Mouse (Mus musculus) stomach, embryonic 14.5 days (tissue): ENCODE results near the gene Hk2. TPM values are rescaled to one million over a fixed set of nuclear protein-coding genes. Genes with fewer than 3 reads are reported as not detected.

Source experiments
- ATAC-seq: fragments of 200-750 bp; cut with Nextera tagmentation; 2 replicates; pipeline ENCODE4 v1.8.0; 2017; ENCODE audit warnings: low read depth, moderate TSS enrichment; ENCODE audit not compliant: insufficient number of reproducible peaks, insufficient read depth, low FRiP score
- H3K27ac ChIP-seq: fragments of 300-500 bp; sonication (generic); 2 replicates; pipeline ENCODE4 v1.5.1; 2014; ENCODE audit warnings: mild to moderate bottlenecking, low read length, moderate library complexity, mixed read lengths
- H3K27me3 ChIP-seq: fragments of 300-500 bp; sonication (generic); 2 replicates; pipeline ENCODE4 v1.6.1; 2014; ENCODE audit warnings: low read length, control low read depth, mixed read lengths; ENCODE audit not compliant: control insufficient read depth, insufficient read depth
- H3K36me3 ChIP-seq: fragments of 300-500 bp; sonication (generic); 2 replicates; pipeline ENCODE4 v1.6.1; 2014; ENCODE audit warnings: mild to moderate bottlenecking, control low read depth, low read length, moderate library complexity, mixed read lengths; ENCODE audit not compliant: control insufficient read depth, insufficient read depth
- H3K4me1 ChIP-seq: fragments of 300-500 bp; sonication (generic); 2 replicates; pipeline ENCODE4 v1.6.1; 2014; ENCODE audit warnings: low read length, control low read depth, mixed read lengths; ENCODE audit not compliant: control insufficient read depth, insufficient read depth
- H3K4me2 ChIP-seq: fragments of 300-500 bp; sonication (generic); replicated peaks from 2 replicates; pipeline ENCODE4 v1.6.1; 2014; ENCODE audit warnings: low read depth, low read length, control low read depth
- H3K4me3 ChIP-seq: fragments of 300-500 bp; sonication (generic); 2 replicates; pipeline ENCODE4 v1.5.1; 2014; ENCODE audit warnings: low read depth, low read length, control low read depth
- H3K9ac ChIP-seq: fragments of 300-500 bp; sonication (generic); replicated peaks from 2 replicates; pipeline ENCODE4 v1.6.1; 2014; ENCODE audit warnings: low read depth, mild to moderate bottlenecking, control low read depth, low read length, moderate library complexity, mixed read lengths
- H3K9me3 ChIP-seq: fragments of 300-500 bp; sonication (generic); 2 replicates; pipeline ENCODE4 v1.6.1; 2016; ENCODE audit warnings: low read depth, low read length, control low read depth; ENCODE audit not compliant: control insufficient read depth
- WGBS: fragments of 180-500 bp; shearing (Covaris S2); extraction: QIAGEN DNeasy Blood & Tissue Kit; methylation state at CpG from one replicate; pipeline ENCODE4 v1.1.7; 2014; 5-methylcytosine and 5-hydroxymethylcytosine counted together
- polyA plus RNA-seq: library from polyadenylated mRNA; unstranded; fragments of >200 nt; fragmentation: Nextera tagmentation; extraction: Ambion mirVana; gene quantifications from 2 replicates; pipeline ENCODE4 v1.2.1, GENCODE M21; 2014

Hk2 gene
- polyA plus RNA-seq, 1 experiment from 2014 or later: 38.1 TPM

- Histone ChIP-seq H3K9ac (no peak overlapping the region), H3K4me3 (no peak overlapping the region)
These were observed 1.1 kb upstream of the Hk2 start for GRCm38 (mm10) chr6:82775386-82775785.

GRCm38 (mm10) chr6:82773261-82774131 lies 758 bp downstream of the Hk2 start:
- Histone ChIP-seq H3K4me3 (peak overlapping the region; percentile 60), H3K4me2 (peak overlapping the region; percentile 93), H3K27ac (peak overlapping the region; percentile 86), H3K27me3 (0 out of 2 replicates have a peak, but pooled peaks cover 3% of the 10 kb centered on the region), H3K9me3 (no peaks in the 10 kb centered on the region), H3K4me1 (peaks cover 2% of the 10 kb centered on the region; the same call in 1 of the 2 replicates), H3K36me3 (no peaks in the 10 kb centered on the region), H3K9ac (peak overlapping the region; percentile 59)
- WGBS: under 1% methylated on average over 67 of the region's 68 CpGs
- peak; percentile 59 for ATAC-seq

More at GRCm38 (mm10) chr6:82775386-82775785, 1.1 kb upstream of the Hk2 start:
- Histone ChIP-seq H3K36me3 (no peaks in the 10 kb centered on the region), H3K27ac (no peak overlapping the region), H3K27me3 (0 out of 2 replicates have a peak, but pooled peaks cover 3% of the 10 kb centered on the region), H3K9me3 (no peaks in the 10 kb centered on the region), H3K4me1 (peaks cover 2% of the 10 kb centered on the region; the same call in 1 of the 2 replicates), H3K4me2 (no peak overlapping the region)
- 77% methylated on average over 6 of the region's 6 CpGs for WGBS
- no peak for ATAC-seq

GRCm38 (mm10) chr6:82772451-82773101 lies 1.7 kb downstream of the Hk2 start:
- Histone ChIP-seq H3K4me3 (peak overlapping the region; percentile 60), H3K4me1 (peaks cover 2% of the 10 kb centered on the region; the same call in 1 of the 2 replicates), H3K27me3 (0 out of 2 replicates have a peak, but pooled peaks cover 3% of the 10 kb centered on the region), H3K9me3 (no peaks in the 10 kb centered on the region), H3K4me2 (peak overlapping the region; percentile 93), H3K9ac (peak overlapping the region; percentile 59), H3K27ac (peak overlapping the region; percentile 86), H3K36me3 (no peaks in the 10 kb centered on the region)
- ATAC-seq: no peak
- under 1% methylated on average over 19 of the region's 19 CpGs for WGBS

- Histone ChIP-seq H3K4me2 (peak overlapping the region; percentile 93), H3K4me1 (peaks cover 2% of the 10 kb centered on the region; the same call in 1 of the 2 replicates), H3K4me3 (peak overlapping the region; percentile 60), H3K27me3 (0 out of 2 replicates have a peak, but pooled peaks cover 3% of the 10 kb centered on the region), H3K9ac (peak overlapping the region; percentile 59; the same call in 1 of the 2 replicates), H3K36me3 (no peaks in the 10 kb centered on the region), H3K9me3 (no peaks in the 10 kb centered on the region), H3K27ac (peak overlapping the region; percentile 48; the same call in 1 of the 2 replicates)
- 3% methylated on average over 10 of the region's 10 CpGs for WGBS
- no peak for ATAC-seq
These were observed 2.3 kb downstream of the Hk2 start for GRCm38 (mm10) chr6:82771981-82772409.

- Histone ChIP-seq H3K4me3 (0 out of 2 replicates have a peak overlapping the region, but pooled peaks have one; percentile 60), H3K9me3 (no peaks in the 10 kb centered on the region), H3K4me2 (peak overlapping the region; percentile 17; the same call in 1 of the 2 replicates), H3K27ac (no peak overlapping the region), H3K4me1 (peaks cover 2% of the 10 kb centered on the region; the same call in 1 of the 2 replicates), H3K36me3 (no peaks in the 10 kb centered on the region), H3K9ac (no peak overlapping the region), H3K27me3 (0 out of 2 replicates have a peak, but pooled peaks cover 3% of the 10 kb centered on the region)
- ATAC-seq: no peak
- 54% methylated on average over 9 of the region's 9 CpGs for WGBS
These were observed 3.2 kb downstream of the Hk2 start for GRCm38 (mm10) chr6:82771059-82771458.

- Histone ChIP-seq H3K4me1 (peaks cover 2% of the 10 kb centered on the region; the same call in 1 of the 2 replicates), H3K9ac (no peak overlapping the region), H3K4me2 (no peak overlapping the region), H3K27ac (no peak overlapping the region), H3K27me3 (no peaks in the 10 kb centered on the region), H3K4me3 (no peak overlapping the region), H3K36me3 (no peaks in the 10 kb centered on the region), H3K9me3 (no peaks in the 10 kb centered on the region)
- ATAC-seq: no peak
- WGBS: 72% methylated on average over 3 of the region's 3 CpGs
These were observed 4.0 kb downstream of the Hk2 start for GRCm38 (mm10) chr6:82770286-82770685.

- ATAC-seq: no peak
- H3K27ac ChIP-seq: no peak overlapping the region
- no peaks in the 10 kb centered on the region for H3K9me3 ChIP-seq
- 58% methylated on average over 5 of the region's 5 CpGs for WGBS
- H3K27me3 ChIP-seq: no peaks in the 10 kb centered on the region
- H3K4me1 ChIP-seq: peaks cover 2% of the 10 kb centered on the region; the same call in 1 of the 2 replicates
- no peaks in the 10 kb centered on the region for H3K36me3 ChIP-seq
- H3K4me3 ChIP-seq: no peak overlapping the region
- H3K9ac ChIP-seq: no peak overlapping the region
- no peak overlapping the region for H3K4me2 ChIP-seq
These were observed 4.5 kb downstream of the Hk2 start for GRCm38 (mm10) chr6:82769704-82770103.
